Mouse (Mus musculus) MEL (cell line): ENCODE measurements around the gene Brca1.

ENCODE experiments used
- CTCF ChIP-seq, 3 experiments: IDR thresholded peaks in 2 of 3; conservative IDR thresholded peaks in 1 of 3; 2 replicates each; pipeline ENCODE4 v1.5.1; 2011 to 2012; ENCODE audit warnings: low read length in 3 of 3, low read depth in 2 of 3, mild to moderate bottlenecking in 2 of 3, improper control_type of control experiment in 1 of 3, inconsistent platforms in 1 of 3, mixed read lengths in 1 of 3, moderate library complexity in 1 of 3; ENCODE audit not compliant: control insufficient read depth in 1 of 3, insufficient read depth in 1 of 3, poor library complexity in 1 of 3, severe bottlenecking in 1 of 3
- ETS1 ChIP-seq: IDR thresholded peaks from 2 replicates; pipeline ENCODE4 v1.6.1; 2012; ENCODE audit warnings: low read depth, mild to moderate bottlenecking, inconsistent platforms, low read length, improper control_type of control experiment, moderate library complexity
- HCFC1 ChIP-seq: IDR thresholded peaks from 2 replicates; pipeline ENCODE4 v1.6.1; 2012; ENCODE audit warnings: low read depth, mild to moderate bottlenecking, inconsistent platforms, low read length, improper control_type of control experiment, moderate library complexity
- MAZ ChIP-seq: IDR thresholded peaks from 2 replicates; pipeline ENCODE4 v1.6.1; 2012; ENCODE audit warnings: low read depth, mild to moderate bottlenecking, inconsistent platforms, low read length, improper control_type of control experiment
- USF2 ChIP-seq, 2 experiments: IDR thresholded peaks; 2 replicates each; pipeline ENCODE4 v1.6.1; 2011 to 2012; ENCODE audit warnings: improper control_type of control experiment in 2 of 2, low read length in 2 of 2, borderline replicate concordance in 1 of 2, inconsistent platforms in 1 of 2, low read depth in 1 of 2, mild to moderate bottlenecking in 1 of 2; ENCODE audit not compliant: insufficient read depth in 1 of 2

DNA sequence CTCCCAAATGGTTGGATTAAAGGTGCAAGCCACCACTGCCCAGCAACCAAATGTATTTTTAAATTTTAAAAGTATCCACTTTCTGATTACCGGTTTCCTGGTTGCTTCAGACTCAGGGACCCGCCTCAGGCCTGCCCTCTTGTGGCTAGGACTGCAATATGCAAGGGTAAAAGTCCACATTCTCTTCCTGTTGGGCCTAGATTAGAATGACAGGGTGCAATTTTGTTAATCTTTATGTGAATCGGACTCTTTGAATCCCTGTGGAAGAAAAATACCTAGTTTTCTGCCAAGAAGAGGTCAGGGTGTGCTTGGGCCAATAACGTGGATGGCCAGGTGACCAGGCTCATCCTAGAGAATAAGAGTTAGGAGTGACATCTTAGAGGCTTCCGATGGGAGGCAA lies 37.7 kb upstream of the Brca1 start:
- TF ChIP-seq CTCF (IDR thresholded peaks at IDR 0.05 in 2 of 3, conservative IDR thresholded peaks at IDR 0.05 in 1 of 3; ENCODE audit: control insufficient read depth in 1 of 3, insufficient read depth in 1 of 3, low read depth in 2 of 3, low read length in 3 of 3, poor library complexity in 1 of 3, severe bottlenecking in 1 of 3), result peak; percentile 86 to 91 (median 90)
- peak; percentile 48; the same call in 1 of the 2 replicates for TF ChIP-seq HCFC1
- no peak for TF ChIP-seq MAZ
- no peak for TF ChIP-seq ETS1
- TF ChIP-seq USF2 (IDR thresholded peaks at IDR 0.05; ENCODE audit: borderline replicate concordance in 1 of 2, insufficient read depth in 1 of 2, low read depth in 1 of 2, low read length in 2 of 2), result no peak
